Mouse (Mus musculus): ENCODE data around the gene Ppp2r2c. TPM values are rescaled to one million over a fixed set of nuclear protein-coding genes. Genes with fewer than 3 reads are reported as not detected.

Gene Ppp2r2c
- polyA plus RNA-seq, 1 experiment: 5.2 TPM

GRCm38 (mm10) chr5:36916581-36916980, 48.3 kb downstream of the Ppp2r2c start:
- 81% methylated on average over 4 of the region's 4 CpGs for WGBS
- TF ChIP-seq POLR2A (IDR thresholded peaks at IDR 0.05; ENCODE audit: borderline replicate concordance, extremely low read depth, low read depth, low read length) (no peak), CTCF (IDR thresholded peaks at IDR 0.05; ENCODE audit: insufficient read depth, low read length) (no peak)
- Histone ChIP-seq H3K4me3 (replicated peaks; ENCODE audit: extremely low read depth, low read depth, low read length) (no peak overlapping the region), H3K4me1 (ENCODE audit: control insufficient read depth, insufficient read depth, low read length) (no peaks in the 10 kb centered on the region)
- DNase-seq: no peak

- Histone ChIP-seq H3K4me1 (ENCODE audit: control insufficient read depth, insufficient read depth, low read length) (no peaks in the 10 kb centered on the region), H3K4me3 (replicated peaks; ENCODE audit: extremely low read depth, low read depth, low read length) (no peak overlapping the region)
- no peak for TF ChIP-seq POLR2A (IDR thresholded peaks at IDR 0.05; ENCODE audit: borderline replicate concordance, extremely low read depth, low read depth, low read length)
- TF ChIP-seq CTCF (IDR thresholded peaks at IDR 0.05; ENCODE audit: insufficient read depth, low read length): no peak
- 74% methylated on average over 4 of the region's 4 CpGs for WGBS
- no peak for DNase-seq
Observed at GRCm38 (mm10) chr5:36917245-36917644, 48.9 kb downstream of the Ppp2r2c start.

GRCm38 (mm10) chr5:36918016-36918415, 49.7 kb downstream of the Ppp2r2c start:
- no peak for TF ChIP-seq CTCF (IDR thresholded peaks at IDR 0.05; ENCODE audit: insufficient read depth, low read length)
- TF ChIP-seq POLR2A (IDR thresholded peaks at IDR 0.05; ENCODE audit: borderline replicate concordance, extremely low read depth, low read depth, low read length): no peak
- 83% methylated on average over 7 of the region's 7 CpGs for WGBS
- H3K4me3 ChIP-seq (replicated peaks; ENCODE audit: extremely low read depth, low read depth, low read length): no peak overlapping the region
- no peaks in the 10 kb centered on the region for H3K4me1 ChIP-seq (ENCODE audit: control insufficient read depth, insufficient read depth, low read length)
- DNase-seq: no peak

GRCm38 (mm10) chr5:36920072-36920471, 51.8 kb downstream of the Ppp2r2c start:
- WGBS: 56% methylated on average over 1 of the region's 1 CpGs
- Histone ChIP-seq H3K4me3 (replicated peaks; ENCODE audit: extremely low read depth, low read depth, low read length) (no peak overlapping the region), H3K4me1 (ENCODE audit: control insufficient read depth, insufficient read depth, low read length) (no peaks in the 10 kb centered on the region)
- TF ChIP-seq CTCF (IDR thresholded peaks at IDR 0.05; ENCODE audit: insufficient read depth, low read length): peak; percentile 30; the same call in 1 of the 2 replicates
- TF ChIP-seq POLR2A (IDR thresholded peaks at IDR 0.05; ENCODE audit: borderline replicate concordance, extremely low read depth, low read depth, low read length): no peak
- no peak for DNase-seq

GRCm38 (mm10) chr5:36921871-36922270, 53.6 kb downstream of the Ppp2r2c start:
- WGBS: 96% methylated on average over 1 of the region's 1 CpGs
- DNase-seq: no peak
- no peak overlapping the region for H3K4me3 ChIP-seq (replicated peaks; ENCODE audit: extremely low read depth, low read depth, low read length)
- TF ChIP-seq CTCF (IDR thresholded peaks at IDR 0.05; ENCODE audit: insufficient read depth, low read length) (no peak), POLR2A (IDR thresholded peaks at IDR 0.05; ENCODE audit: borderline replicate concordance, extremely low read depth, low read depth, low read length) (no peak)
- no peaks in the 10 kb centered on the region for H3K4me1 ChIP-seq (ENCODE audit: control insufficient read depth, insufficient read depth, low read length)

GRCm38 (mm10) chr5:36922811-36923210, 54.5 kb downstream of the Ppp2r2c start:
- no peaks in the 10 kb centered on the region for H3K4me1 ChIP-seq (ENCODE audit: control insufficient read depth, insufficient read depth, low read length)
- 55% methylated on average over 10 of the region's 10 CpGs for WGBS
- TF ChIP-seq POLR2A (IDR thresholded peaks at IDR 0.05; ENCODE audit: borderline replicate concordance, extremely low read depth, low read depth, low read length) (no peak), CTCF (IDR thresholded peaks at IDR 0.05; ENCODE audit: insufficient read depth, low read length) (no peak)
- DNase-seq: no peak
- no peak overlapping the region for H3K4me3 ChIP-seq (replicated peaks; ENCODE audit: extremely low read depth, low read depth, low read length)

- Histone ChIP-seq H3K4me1 (ENCODE audit: control insufficient read depth, insufficient read depth, low read length) (no peaks in the 10 kb centered on the region), H3K4me3 (replicated peaks; ENCODE audit: extremely low read depth, low read depth, low read length) (no peak overlapping the region)
- DNase-seq: no peak
- WGBS: 30% methylated on average over 11 of the region's 11 CpGs
- TF ChIP-seq CTCF (IDR thresholded peaks at IDR 0.05; ENCODE audit: insufficient read depth, low read length) (no peak), POLR2A (IDR thresholded peaks at IDR 0.05; ENCODE audit: borderline replicate concordance, extremely low read depth, low read depth, low read length) (no peak)
Observed at GRCm38 (mm10) chr5:36923826-36924700, 55.8 kb downstream of the Ppp2r2c start.

- TF ChIP-seq CTCF (IDR thresholded peaks at IDR 0.05; ENCODE audit: insufficient read depth, low read length) (no peak), POLR2A (IDR thresholded peaks at IDR 0.05; ENCODE audit: borderline replicate concordance, extremely low read depth, low read depth, low read length) (no peak)
- no peak overlapping the region for H3K4me3 ChIP-seq (replicated peaks; ENCODE audit: extremely low read depth, low read depth, low read length)
- WGBS: 55% methylated on average over 4 of the region's 4 CpGs
- H3K4me1 ChIP-seq (ENCODE audit: control insufficient read depth, insufficient read depth, low read length): no peaks in the 10 kb centered on the region
- no peak for DNase-seq
Observed at GRCm38 (mm10) chr5:36928701-36929100, 60.4 kb downstream of the Ppp2r2c start.

GRCm38 (mm10) chr5:36929376-36929775, 61.1 kb downstream of the Ppp2r2c start:
- no peak for TF ChIP-seq CTCF (IDR thresholded peaks at IDR 0.05; ENCODE audit: insufficient read depth, low read length)
- 57% methylated on average over 3 of the region's 3 CpGs for WGBS
- no peaks in the 10 kb centered on the region for H3K4me1 ChIP-seq (ENCODE audit: control insufficient read depth, insufficient read depth, low read length)
- no peak overlapping the region for H3K4me3 ChIP-seq (replicated peaks; ENCODE audit: extremely low read depth, low read depth, low read length)
- DNase-seq: no peak

GRCm38 (mm10) chr5:36933383-36933782, 65.1 kb downstream of the Ppp2r2c start:
- WGBS: 51% methylated on average over 8 of the region's 8 CpGs
- no peaks in the 10 kb centered on the region for H3K4me1 ChIP-seq (ENCODE audit: control insufficient read depth, insufficient read depth, low read length)
- TF ChIP-seq POLR2A (IDR thresholded peaks at IDR 0.05; ENCODE audit: borderline replicate concordance, extremely low read depth, low read depth, low read length) (no peak), CTCF (IDR thresholded peaks at IDR 0.05; ENCODE audit: insufficient read depth, low read length) (no peak)
- no peak overlapping the region for H3K4me3 ChIP-seq (replicated peaks; ENCODE audit: extremely low read depth, low read depth, low read length)
- no peak for DNase-seq

Data from lung, adult 2 months (tissue).